Mouse (Mus musculus) megakaryocyte, embryonic 14.5 days (primary cell): Measurements from ENCODE around the gene Rac2.

Experiments used
- FLI1 ChIP-seq: IDR thresholded peaks from 2 replicates; pipeline ENCODE4 v1.6.1; 2012; ENCODE audit warnings: low read length, inconsistent platforms, mixed read lengths
- GATA1 ChIP-seq: IDR thresholded peaks from 3 replicates; pipeline ENCODE4 v1.6.1; 2012; ENCODE audit warnings: mixed read lengths, low read length, inconsistent platforms, borderline replicate concordance

- TF ChIP-seq GATA1 (no peak), FLI1 (no peak)
Measured at GRCm38 (mm10) chr15:78528726-78529411, 43.7 kb downstream of the Rac2 start.
